Mouse (Mus musculus): ENCODE results near the gene Atxn2.
"Not testable (repeated sequence)": the region's sequence is repeated elsewhere in the genome, so short reads cannot be mapped to it uniquely, and the experiment has no call there.

The Atxn2 gene

GRCm38 (mm10) chr5:121836692-121837415 is 125.7 kb downstream of the Atxn2 start:
- peak; percentile 93 for DNase-seq

- no peak for DNase-seq
These were observed 126.6 kb downstream of the Atxn2 start, which contains the start of gene Sh2b3 for GRCm38 (mm10) chr5:121837441-121838340. Sh2b3 (minus strand) TSS chr5:121837646.

GRCm38 (mm10) chr5:121838341-121839127 is 127.4 kb downstream of the Atxn2 start:
- DNase-seq: peak; percentile 49

DNA sequence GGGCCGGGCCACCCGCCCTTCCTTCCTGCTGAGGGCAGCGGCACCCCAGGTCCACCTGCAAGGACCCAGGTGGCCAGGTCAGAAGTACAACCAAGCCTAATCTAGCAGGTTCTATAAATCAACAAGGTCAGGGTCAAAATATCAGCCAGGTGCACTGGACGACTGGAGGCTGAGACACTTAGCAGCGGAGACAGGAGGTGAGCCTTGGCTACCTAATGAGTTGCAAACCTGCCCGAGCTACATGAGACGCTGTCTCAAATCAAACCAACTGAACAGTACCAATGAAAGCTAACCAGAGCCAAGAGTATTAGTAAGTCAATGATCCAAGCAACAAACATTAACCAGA is 128.0 kb downstream of the Atxn2 start:
- no peak for DNase-seq

DNA sequence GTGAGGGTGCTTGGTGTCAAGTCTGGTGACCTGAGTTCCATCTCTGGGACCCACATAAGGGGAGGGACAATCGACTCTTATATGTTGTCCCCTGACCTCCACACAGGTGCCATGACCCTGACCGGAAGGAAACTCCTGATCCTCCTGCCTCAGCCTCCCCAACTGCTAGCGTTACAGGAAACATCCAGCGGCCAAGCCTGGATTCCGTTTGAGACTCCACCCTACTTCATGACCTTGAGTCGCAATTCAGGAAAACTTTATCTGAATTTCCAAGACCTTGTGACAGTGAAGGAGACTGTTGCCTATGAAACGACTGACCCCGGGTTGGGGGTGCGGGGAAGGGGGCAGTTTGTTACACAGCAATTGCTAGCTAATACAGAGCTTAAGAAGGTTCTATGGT is 130.4 kb downstream of the Atxn2 start:
- DNase-seq: no peak

- DNase-seq: no peak
These were observed 130.8 kb downstream of the Atxn2 start for GRCm38 (mm10) chr5:121841973-121842372.

DNA sequence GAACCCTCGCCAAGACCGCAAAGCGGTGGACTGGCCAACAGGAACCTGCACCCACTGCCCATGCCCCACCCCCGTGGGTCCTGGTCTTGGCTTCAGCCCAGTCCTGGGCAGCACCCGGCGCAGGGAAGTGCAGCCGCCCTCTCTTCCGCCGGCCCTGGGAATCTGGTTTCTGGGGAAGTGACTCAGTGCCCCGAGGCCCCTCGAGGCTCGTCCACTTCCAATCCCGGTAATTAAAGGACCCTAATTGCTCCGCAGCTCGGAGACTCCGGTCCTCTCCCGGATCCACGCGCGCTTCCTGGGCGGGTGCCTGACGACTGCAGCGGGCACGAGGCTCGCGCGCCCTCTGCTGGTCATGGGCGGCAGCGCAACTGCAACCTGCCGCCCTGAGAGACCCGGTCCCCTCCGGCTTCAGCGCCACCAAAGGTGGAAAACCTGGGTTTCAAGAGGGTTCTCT is 131.6 kb downstream of the Atxn2 start:
- DNase-seq: peak; percentile 84

DNA sequence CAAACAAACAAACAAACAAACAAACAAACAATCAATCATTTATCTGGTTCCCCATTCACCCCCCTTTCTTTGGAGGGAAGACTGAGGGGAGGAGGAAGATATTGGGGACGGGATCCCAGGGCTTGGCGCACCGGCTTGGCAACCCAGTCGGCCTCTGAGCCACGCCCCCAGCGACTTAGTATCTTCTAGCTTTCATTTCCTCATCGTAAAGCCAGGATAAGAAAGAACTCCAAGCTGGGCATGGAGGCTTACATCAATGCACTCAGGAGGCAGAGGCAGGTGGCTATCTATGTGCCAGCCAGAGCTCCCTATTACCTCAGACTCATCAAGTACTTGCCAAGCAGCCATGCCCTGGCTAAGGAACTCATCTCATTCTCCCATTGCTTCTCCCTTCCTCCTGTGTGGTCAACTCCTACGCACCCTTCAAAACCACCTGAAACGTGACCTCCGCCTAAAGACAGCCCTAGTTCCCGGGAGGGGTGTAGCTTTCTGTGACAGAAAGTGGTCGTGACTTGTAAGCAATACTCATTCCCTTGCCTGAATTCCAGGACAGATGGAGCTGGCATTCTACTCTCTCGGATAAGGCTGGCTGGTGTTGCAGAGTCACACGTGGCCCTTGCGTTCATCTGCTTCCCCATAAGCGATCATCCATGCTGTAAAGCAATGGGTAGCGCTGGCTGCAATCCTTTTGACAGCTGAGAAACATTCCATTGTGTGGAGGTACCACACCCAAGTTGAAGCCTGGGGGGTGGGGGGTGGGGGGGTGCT is 132.2 kb downstream of the Atxn2 start:
- DNase-seq: no peak

GRCm38 (mm10) chr5:121845361-121845760 is 134.2 kb downstream of the Atxn2 start:
- DNase-seq: no peak

- no peak for DNase-seq
These were observed 135.2 kb downstream of the Atxn2 start for GRCm38 (mm10) chr5:121846322-121846721.

- not testable (repeated sequence) for DNase-seq
These were observed 136.1 kb downstream of the Atxn2 start for GRCm38 (mm10) chr5:121847269-121847668.

DNA sequence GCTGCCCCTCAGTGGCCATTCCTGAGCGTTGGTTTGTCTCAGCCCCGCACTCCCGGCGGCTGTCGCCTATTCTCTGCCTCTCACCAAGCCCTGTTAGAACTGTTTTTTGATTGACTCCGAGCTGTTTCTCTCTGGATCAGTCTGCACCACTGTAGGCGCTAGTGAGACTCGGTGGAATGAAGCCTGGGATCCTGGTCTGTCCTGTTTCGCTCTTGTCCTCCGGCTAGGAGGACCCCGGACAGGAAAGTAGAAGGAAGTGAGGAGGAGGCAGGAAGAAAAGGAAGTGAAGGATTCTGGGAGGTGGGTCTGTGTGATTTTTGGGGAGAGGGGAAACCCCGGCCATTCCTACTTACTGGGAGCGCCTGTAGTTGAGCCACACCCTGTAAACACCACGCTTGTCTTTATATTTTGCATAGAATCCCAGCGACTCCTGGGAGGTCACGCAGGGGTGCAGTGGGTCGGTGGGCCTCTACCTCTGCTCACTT is 136.9 kb downstream of the Atxn2 start:
- peak; percentile 73 for DNase-seq

DNA sequence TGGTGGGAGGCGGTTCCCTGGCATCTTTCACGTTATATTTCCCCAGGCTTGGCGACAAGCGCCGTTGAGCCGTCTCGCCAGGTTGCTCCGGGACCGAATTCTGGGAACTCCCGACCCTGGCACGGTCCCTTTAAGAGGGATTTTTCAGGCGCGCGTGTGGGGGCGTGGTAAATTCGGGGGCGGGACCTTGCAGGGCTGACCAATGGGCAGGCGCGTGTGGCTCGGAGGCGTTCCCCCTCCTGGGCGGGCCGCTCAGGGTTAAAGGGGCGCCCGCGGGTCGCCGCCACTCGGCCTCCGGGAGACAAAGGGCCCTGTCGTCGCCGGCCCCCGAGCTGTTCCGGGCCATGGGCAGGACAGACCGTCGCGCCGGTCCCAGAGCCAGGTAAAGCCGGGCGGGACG is 137.6 kb downstream of the Atxn2 start, which contains the start of gene Pheta1:
TSS of gene Pheta1 (plus strand) at position 242 of the 400 bp plus-strand sequence.
- peak; percentile 96 for DNase-seq

DNA sequence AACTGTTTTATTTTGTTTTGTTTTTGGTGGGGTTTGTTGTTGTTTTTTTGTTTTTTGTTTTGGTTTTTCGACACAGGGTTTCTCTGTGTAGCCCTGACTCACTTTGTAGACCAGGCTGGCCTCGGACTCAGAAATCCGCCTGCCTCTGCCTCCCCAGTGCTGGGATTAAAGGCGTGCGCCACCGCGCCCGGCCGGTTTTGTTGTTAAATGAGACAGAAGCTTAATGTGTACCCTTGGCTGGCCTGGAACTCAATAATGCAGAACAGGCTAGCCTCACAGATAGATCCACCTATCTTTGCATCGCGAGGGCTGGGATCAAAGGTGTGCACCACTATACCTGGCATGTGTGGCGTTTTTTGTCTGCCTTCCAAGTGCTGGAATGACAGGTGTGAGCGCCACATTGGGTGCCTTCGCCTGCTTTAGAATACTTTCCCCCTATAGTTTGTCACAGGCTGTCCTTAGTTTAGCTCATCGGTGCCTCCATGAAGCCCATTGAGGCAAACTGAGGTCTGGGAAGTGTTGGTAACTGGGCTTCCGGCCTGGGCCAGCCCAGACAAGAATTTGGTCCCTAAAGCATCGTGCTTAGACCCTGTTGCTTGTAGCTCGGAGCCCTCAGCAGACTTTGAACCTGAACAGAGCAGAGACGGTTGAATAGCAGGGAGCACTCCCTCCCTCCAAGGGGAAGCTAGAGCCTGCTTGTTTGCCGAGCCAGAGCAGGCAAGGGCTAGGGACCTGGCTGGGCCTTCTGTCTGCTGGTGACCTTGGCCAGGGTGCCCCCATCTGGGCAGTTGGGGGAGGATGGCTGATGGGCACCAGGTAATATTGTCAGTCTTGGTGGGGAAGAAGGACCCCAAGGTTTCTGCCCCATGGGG is 138.6 kb downstream of the Atxn2 start:
- no peak for DNase-seq

DNA sequence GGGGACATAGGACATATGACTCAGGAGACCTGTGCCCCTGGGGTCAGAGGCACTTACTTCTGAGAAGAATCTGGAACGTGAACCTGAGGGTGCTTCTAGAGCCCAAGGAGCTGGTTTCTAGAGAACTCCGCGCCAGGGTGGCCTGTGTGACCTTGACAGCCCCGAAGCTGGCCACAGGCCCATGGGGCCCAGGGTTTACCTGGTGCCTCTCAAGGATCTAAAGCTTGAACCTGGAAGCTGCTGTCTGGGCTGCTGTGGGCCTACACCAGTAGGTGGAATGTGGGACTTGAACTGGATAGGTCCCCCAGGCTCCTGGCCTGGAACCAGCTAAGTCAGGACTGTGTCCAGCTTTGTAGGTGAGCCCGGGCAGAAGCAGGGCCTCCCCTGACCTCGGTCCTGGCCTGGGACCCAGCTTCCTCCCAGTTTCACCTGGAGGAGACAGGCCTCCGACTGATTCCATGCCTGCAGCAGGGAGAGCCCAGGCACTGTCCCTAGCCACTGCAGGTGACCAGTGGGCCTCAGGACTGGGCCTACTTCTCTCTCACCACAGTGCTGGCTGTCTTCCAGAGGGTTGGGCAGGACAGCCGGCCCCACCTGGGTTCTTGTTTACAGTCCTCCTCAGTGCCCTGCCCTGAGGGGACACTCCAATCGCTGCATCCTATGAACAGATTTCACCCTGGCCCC is 142.4 kb downstream of the Atxn2 start:
- DNase-seq: no peak

DNA sequence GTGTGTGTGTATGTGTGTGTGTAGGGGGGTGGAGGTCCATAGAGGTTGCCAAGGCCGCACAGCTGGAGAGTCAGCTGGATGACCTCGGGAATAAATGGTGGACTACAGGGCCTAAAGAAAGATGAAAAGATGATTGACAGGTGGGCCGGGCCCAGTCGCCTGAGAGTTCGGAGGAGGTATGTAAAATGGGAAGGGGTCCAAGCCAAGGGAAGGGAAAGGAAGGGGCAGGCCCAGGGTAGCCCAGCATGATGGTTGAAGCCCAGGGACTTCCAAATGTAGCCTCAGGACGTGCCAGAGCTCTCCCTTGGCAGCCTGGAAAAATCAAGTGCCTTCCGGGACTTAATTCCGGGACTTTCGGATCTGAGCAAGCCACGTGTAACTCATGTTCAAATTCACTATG is 143.6 kb downstream of the Atxn2 start:
- no peak for DNase-seq

GRCm38 (mm10) chr5:121856740-121857139 is 145.6 kb downstream of the Atxn2 start:
- no peak for DNase-seq

DNA sequence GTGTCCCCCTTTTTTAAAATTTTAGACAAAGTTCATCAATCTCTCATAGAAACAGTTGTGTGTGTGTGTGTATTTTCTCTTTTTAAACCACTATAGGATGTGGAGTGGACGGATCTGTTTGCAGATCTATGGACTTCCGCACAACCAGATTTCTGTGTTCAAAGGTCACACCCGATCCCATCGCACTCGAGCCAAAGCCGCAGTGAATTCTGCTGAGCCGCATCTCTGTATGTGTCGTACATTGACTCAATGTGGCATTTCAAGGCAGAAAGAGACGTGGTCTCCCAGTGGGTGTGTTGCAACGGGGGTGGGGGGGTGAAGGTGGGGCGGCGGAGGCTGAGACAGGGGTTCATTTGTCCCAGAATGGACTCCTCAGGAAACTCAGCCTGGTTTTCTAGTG is 147.3 kb downstream of the Atxn2 start:
- DNase-seq: no peak

DNA sequence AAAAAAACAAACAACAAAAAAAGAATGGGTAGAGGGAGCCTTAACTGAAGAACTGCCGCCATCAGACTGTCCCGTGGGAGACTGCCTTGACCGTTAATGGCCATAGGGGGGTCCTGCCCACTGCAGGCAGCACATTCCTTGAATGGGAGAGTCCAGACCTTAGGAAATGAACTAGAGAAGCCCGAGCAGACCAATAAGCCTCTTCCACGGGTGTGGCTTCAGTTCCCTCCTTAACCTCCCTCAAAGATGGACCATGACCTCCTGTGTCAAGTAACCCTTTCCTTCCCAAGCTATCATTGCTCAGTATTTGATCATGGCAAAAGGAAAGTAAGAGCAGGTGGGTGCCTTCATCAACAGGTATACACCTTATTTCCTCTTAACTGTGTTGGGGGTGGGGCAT is 150.8 kb downstream of the Atxn2 start:
- DNase-seq: no peak

DNA sequence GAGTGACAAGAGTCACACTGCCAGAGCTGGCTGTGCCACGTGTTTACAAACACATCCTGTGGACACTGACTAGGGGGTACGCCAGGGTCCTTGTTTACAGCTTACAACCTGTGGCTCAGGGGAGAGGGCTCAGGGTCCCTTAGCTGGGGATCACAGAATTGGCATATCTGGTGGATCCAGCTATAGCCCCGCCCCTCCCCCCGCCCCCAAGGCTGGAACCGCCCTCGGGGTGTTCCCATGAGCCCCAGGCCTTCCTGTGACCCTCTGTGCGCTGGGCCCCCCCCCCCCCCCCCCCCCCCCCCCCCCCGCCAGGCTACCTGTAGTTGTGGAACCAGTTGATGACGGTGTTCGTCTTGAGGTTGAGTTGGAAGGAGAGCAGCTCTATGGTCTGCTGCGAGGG is 153.2 kb downstream of the Atxn2 start:
- no peak for DNase-seq

All from embryo, embryonic 11 days (tissue).